Mouse (Mus musculus) limb, embryonic 11.5 days (tissue): ENCODE data around the gene Selplg. TPM values are rescaled to one million over a fixed set of nuclear protein-coding genes. Genes with fewer than 3 reads are reported as not detected.

Experiments
- ATAC-seq: fragments of 200-750 bp; cut with Nextera tagmentation; 2 replicates; pipeline ENCODE4 v1.8.0; 2017; ENCODE audit warnings: low read depth; ENCODE audit not compliant: insufficient number of reproducible peaks, low FRiP score, low TSS enrichment
- DNase-seq: peaks from one replicate; pipeline ENCODE4 v3.0.0-alpha.2; 2015; ENCODE audit warnings: low spot score
- H3K27ac ChIP-seq: fragments of 300-500 bp; sonication (generic); replicated peaks from 2 replicates; pipeline ENCODE4 v1.5.1; 2014; ENCODE audit warnings: low read depth, mild to moderate bottlenecking, low read length
- H3K27me3 ChIP-seq: fragments of 300-500 bp; sonication (generic); 2 replicates; pipeline ENCODE4 v1.6.1; 2014; ENCODE audit warnings: mild to moderate bottlenecking, low read length, mixed read lengths; ENCODE audit not compliant: control insufficient read depth, insufficient read depth
- H3K36me3 ChIP-seq: fragments of 300-500 bp; sonication (generic); 2 replicates; pipeline ENCODE4 v1.6.1; 2014; ENCODE audit warnings: mild to moderate bottlenecking, low read length, moderate library complexity, mixed read lengths; ENCODE audit not compliant: control insufficient read depth, insufficient read depth
- H3K4me1 ChIP-seq: fragments of 300-500 bp; sonication (generic); 2 replicates; pipeline ENCODE4 v1.6.1; 2014; ENCODE audit warnings: low read length, mixed read lengths; ENCODE audit not compliant: control insufficient read depth, insufficient read depth
- H3K4me2 ChIP-seq: fragments of 300-500 bp; sonication (generic); 2 replicates; pipeline ENCODE4 v1.6.1; 2014; ENCODE audit warnings: low read depth, mild to moderate bottlenecking, moderate library complexity; ENCODE audit not compliant: severe bottlenecking
- H3K4me3 ChIP-seq: fragments of 300-500 bp; sonication (generic); 2 replicates; pipeline ENCODE4 v1.5.1; 2014; ENCODE audit warnings: low read depth, low read length
- H3K9ac ChIP-seq: fragments of 300-500 bp; sonication (generic); 2 replicates; pipeline ENCODE4 v1.6.1; 2014; ENCODE audit warnings: mild to moderate bottlenecking, low read length
- H3K9me3 ChIP-seq: fragments of 300-500 bp; sonication (generic); 2 replicates; pipeline ENCODE4 v1.6.1; 2016; ENCODE audit warnings: low read length; ENCODE audit not compliant: control insufficient read depth
- WGBS: fragments of 180-500 bp; shearing (Covaris S2); extraction: QIAGEN DNeasy Blood & Tissue Kit; methylation state at CpG from one replicate; pipeline ENCODE4 v1.1.7; 2014; 5-methylcytosine and 5-hydroxymethylcytosine counted together
- polyA plus RNA-seq: library from polyadenylated mRNA; unstranded; fragments of >200 nt; fragmentation: Nextera tagmentation; extraction: Ambion mirVana; gene quantifications from 2 replicates; pipeline ENCODE4 v1.2.1, GENCODE M21; 2014

Gene Selplg
- polyA plus RNA-seq, 1 experiment from 2014 or later = 1.6 TPM

- ATAC-seq (no peak), DNase-seq (no peak)
- peaks cover 12% of the 10 kb centered on the region; the same call in 1 of the 2 replicates for H3K36me3 ChIP-seq
- H3K9me3 ChIP-seq = no peaks in the 10 kb centered on the region
- no peak overlapping the region for H3K4me2 ChIP-seq
- H3K4me1 ChIP-seq = no peaks in the 10 kb centered on the region
- H3K9ac ChIP-seq = no peak overlapping the region
- H3K4me3 ChIP-seq = no peak overlapping the region
- H3K27me3 ChIP-seq = no peaks in the 10 kb centered on the region
- no peak overlapping the region for H3K27ac ChIP-seq
- 81% methylated on average over 23 of the region's 23 CpGs for WGBS
Observed at GRCm38 (mm10) chr5:113841243-113842225, 9.1 kb upstream of the Selplg start.

- Histone ChIP-seq H3K27ac (no peak overlapping the region), H3K9me3 (no peaks in the 10 kb centered on the region), H3K36me3 (peaks cover 5% of the 10 kb centered on the region; the same call in 1 of the 2 replicates), H3K4me3 (no peak overlapping the region), H3K27me3 (no peaks in the 10 kb centered on the region), H3K9ac (no peak overlapping the region), H3K4me2 (no peak overlapping the region), H3K4me1 (no peaks in the 10 kb centered on the region)
- ATAC-seq (no peak), DNase-seq (no peak)
- WGBS = 91% methylated on average over 4 of the region's 4 CpGs
Observed at GRCm38 (mm10) chr5:113840443-113840842, 8.0 kb upstream of the Selplg start.

- Histone ChIP-seq H3K36me3 (no peaks in the 10 kb centered on the region), H3K4me1 (no peaks in the 10 kb centered on the region), H3K27me3 (no peaks in the 10 kb centered on the region), H3K9ac (no peak overlapping the region), H3K9me3 (no peaks in the 10 kb centered on the region), H3K4me3 (no peak overlapping the region), H3K27ac (no peak overlapping the region), H3K4me2 (no peak overlapping the region)
- 88% methylated on average over 10 of the region's 10 CpGs for WGBS
- ATAC-seq (no peak), DNase-seq (no peak)
Observed at GRCm38 (mm10) chr5:113836961-113837360, 4.5 kb upstream of the Selplg start.

- H3K9ac ChIP-seq = no peak overlapping the region
- no peak overlapping the region for H3K4me2 ChIP-seq
- no peaks in the 10 kb centered on the region for H3K36me3 ChIP-seq
- no peak overlapping the region for H3K4me3 ChIP-seq
- 63% methylated on average over 16 of the region's 16 CpGs for WGBS
- no peaks in the 10 kb centered on the region for H3K4me1 ChIP-seq
- no peaks in the 10 kb centered on the region for H3K27me3 ChIP-seq
- H3K9me3 ChIP-seq = no peaks in the 10 kb centered on the region
- DNase-seq (no peak), ATAC-seq (no peak)
- H3K27ac ChIP-seq = no peak overlapping the region
Observed at GRCm38 (mm10) chr5:113833316-113833947, 988 bp upstream of the Selplg start.

- H3K36me3 ChIP-seq = no peaks in the 10 kb centered on the region
- H3K27ac ChIP-seq = no peak overlapping the region
- H3K9ac ChIP-seq = no peak overlapping the region
- 54% methylated on average over 3 of the region's 3 CpGs for WGBS
- no peaks in the 10 kb centered on the region for H3K9me3 ChIP-seq
- DNase-seq (no peak), ATAC-seq (no peak)
- H3K27me3 ChIP-seq = no peaks in the 10 kb centered on the region
- no peak overlapping the region for H3K4me3 ChIP-seq
- H3K4me1 ChIP-seq = no peaks in the 10 kb centered on the region
- no peak overlapping the region for H3K4me2 ChIP-seq
Observed at GRCm38 (mm10) chr5:113831741-113832140, 703 bp downstream of the Selplg start.

- no peaks in the 10 kb centered on the region for H3K4me1 ChIP-seq
- DNase-seq (no peak), ATAC-seq (no peak)
- no peak overlapping the region for H3K4me3 ChIP-seq
- no peaks in the 10 kb centered on the region for H3K36me3 ChIP-seq
- 87% methylated on average over 5 of the region's 5 CpGs for WGBS
- no peaks in the 10 kb centered on the region for H3K9me3 ChIP-seq
- H3K27me3 ChIP-seq = no peaks in the 10 kb centered on the region
- H3K9ac ChIP-seq = no peak overlapping the region
- no peak overlapping the region for H3K27ac ChIP-seq
- no peak overlapping the region for H3K4me2 ChIP-seq
Observed at GRCm38 (mm10) chr5:113830796-113831195, 1.6 kb downstream of the Selplg start.

GRCm38 (mm10) chr5:113830292-113830643, 2.2 kb downstream of the Selplg start:
- Histone ChIP-seq H3K9me3 (no peaks in the 10 kb centered on the region), H3K36me3 (no peaks in the 10 kb centered on the region), H3K27ac (no peak overlapping the region), H3K4me1 (no peaks in the 10 kb centered on the region), H3K4me2 (no peak overlapping the region), H3K27me3 (no peaks in the 10 kb centered on the region), H3K9ac (no peak overlapping the region), H3K4me3 (no peak overlapping the region)
- DNase-seq (no peak), ATAC-seq (no peak)
- WGBS = 59% methylated on average over 10 of the region's 10 CpGs

- H3K36me3 ChIP-seq = no peaks in the 10 kb centered on the region
- no peak for ATAC-seq
- no peak overlapping the region for H3K4me2 ChIP-seq
- no peak overlapping the region for H3K9ac ChIP-seq
- H3K27me3 ChIP-seq = no peaks in the 10 kb centered on the region
- 75% methylated on average over 7 of the region's 7 CpGs for WGBS
- no peaks in the 10 kb centered on the region for H3K9me3 ChIP-seq
- H3K27ac ChIP-seq = no peak overlapping the region
- no peak for DNase-seq
- H3K4me1 ChIP-seq = no peaks in the 10 kb centered on the region
- no peak overlapping the region for H3K4me3 ChIP-seq
Observed at GRCm38 (mm10) chr5:113829566-113830291, 2.7 kb downstream of the Selplg start.
